Mouse (Mus musculus) gonadal fat pad, adult 2 months (tissue): Measurements from ENCODE around the gene Rab27a. TPM values are rescaled to one million over a fixed set of nuclear protein-coding genes. Genes with fewer than 3 reads are reported as not detected.

Experiments used
- DNase-seq: peaks from one replicate; pipeline ENCODE4 v3.0.0-alpha.2; 2012; ENCODE audit warnings: low read depth
- polyA plus RNA-seq: library from polyadenylated mRNA; depleted of rRNA; stranded (reverse); fragments of >200 nt; gene quantifications from 2 replicates; pipeline ENCODE4 v1.2.3, GENCODE M21; 2012; rRNA removed

Rab27a gene
- polyA plus RNA-seq, result 1.9 and 2.8 TPM in 2 replicates

DNA sequence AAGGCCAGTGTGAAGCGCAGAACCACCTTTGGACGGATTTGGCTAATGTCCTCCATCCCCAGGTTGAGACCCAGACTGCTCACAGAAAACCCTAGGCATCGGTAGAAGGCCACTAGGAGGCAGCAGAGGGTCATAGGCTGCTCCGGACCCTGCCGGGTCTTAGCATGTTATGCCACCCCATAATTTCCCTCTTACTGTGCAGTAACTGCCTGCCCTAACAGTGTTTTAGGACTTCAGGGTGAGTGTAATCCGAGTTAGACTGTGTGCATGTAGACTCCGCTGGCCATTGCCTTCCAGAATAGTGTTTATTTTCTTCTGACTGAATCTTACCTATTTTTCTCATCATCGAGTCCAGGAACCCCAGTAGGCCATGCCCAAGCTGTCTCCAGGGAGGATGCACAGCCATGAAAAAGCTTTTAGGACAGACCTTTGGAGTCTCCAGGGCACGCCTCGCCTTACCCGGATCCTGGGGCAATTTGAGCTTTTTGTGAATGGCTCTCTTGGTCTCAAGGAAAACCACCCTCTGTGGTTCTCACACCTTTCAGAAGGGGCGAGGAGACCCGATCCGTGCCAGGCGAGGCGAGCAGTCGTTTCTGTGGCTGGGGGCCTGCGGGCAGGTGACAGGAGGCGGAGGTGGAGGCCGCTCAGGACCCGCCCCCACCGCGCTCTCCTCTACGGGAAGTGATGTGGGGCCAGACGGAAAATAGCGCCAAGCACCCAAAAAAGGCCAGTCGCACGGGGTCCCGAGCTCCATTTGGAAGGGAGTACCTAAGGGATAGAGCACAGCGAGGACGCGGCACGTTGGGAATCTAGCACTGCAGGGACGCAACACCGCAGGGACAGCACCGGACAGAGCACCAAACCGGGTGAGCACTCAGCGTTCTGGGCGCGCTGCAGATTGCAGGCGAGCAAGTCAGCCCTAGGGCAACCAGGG lies at the start of gene Rab27a:
Gene Rab27a, plus strand, starts transcription at position 709 of the 934 bp plus-strand sequence.
- no peak for DNase-seq

GRCm38 (mm10) chr9:72996167-72996566 lies 48.5 kb upstream of the Rab27a start:
- no peak for DNase-seq

DNA sequence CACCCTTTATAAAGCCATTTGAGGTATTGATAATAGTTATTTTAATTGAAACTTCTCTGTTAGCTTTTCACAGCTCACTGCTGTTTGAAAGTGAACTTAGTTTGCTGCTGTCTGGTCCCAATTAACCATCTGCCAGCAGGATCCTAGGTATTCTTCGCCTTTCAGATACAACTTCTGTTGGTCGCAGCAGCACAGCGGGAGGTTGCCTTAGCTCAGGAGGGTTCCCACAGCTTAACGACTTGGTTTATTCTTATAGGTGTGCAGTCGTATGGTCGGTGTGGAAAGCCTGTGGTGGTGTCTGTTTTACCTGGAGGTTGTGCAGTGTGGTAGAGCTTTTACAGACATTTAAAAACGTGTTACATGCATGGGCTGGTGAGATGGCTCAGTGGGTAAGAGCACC lies 47.8 kb upstream of the Rab27a start:
- no peak for DNase-seq

- no peak for DNase-seq
Observed at GRCm38 (mm10) chr9:73000487-73000886, 44.2 kb upstream of the Rab27a start.

DNA sequence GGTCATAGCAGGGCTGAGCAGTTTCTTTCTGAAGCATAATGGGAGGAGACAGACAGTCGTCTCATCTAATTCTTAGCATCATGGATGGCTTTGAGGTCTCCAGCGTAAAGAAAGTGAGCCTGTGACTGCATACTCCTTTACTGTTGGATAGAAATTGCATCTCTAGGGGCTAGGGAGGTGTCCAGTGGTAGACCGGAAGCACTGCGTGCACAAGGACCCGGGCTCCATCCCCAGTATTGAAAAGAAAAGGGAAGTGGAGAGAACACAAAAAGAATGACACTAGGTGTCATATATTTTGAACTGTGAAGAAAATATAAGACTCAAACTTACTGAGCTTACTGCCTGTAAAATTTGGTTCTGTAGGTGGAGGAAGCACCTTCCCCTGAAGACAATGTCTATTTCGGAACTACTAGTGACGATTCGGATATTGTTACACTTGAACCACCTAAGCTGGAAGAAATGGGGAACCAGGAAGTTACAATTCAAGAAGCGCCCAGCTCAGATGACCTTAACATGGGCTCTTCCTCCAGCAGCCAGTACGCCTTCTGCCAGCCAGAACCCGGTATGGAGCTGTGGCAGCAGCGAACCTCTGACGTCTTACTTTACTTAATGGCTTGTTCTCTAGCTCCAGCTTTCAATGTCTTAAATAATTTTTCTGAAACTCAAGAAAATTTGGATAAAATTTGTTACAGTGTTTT lies 43.2 kb upstream of the Rab27a start:
- DNase-seq, result no peak

- DNase-seq, result no peak
Observed at GRCm38 (mm10) chr9:73002177-73002576, 42.5 kb upstream of the Rab27a start.

- DNase-seq, result no peak
Observed at GRCm38 (mm10) chr9:73004076-73004475, 40.6 kb upstream of the Rab27a start.

DNA sequence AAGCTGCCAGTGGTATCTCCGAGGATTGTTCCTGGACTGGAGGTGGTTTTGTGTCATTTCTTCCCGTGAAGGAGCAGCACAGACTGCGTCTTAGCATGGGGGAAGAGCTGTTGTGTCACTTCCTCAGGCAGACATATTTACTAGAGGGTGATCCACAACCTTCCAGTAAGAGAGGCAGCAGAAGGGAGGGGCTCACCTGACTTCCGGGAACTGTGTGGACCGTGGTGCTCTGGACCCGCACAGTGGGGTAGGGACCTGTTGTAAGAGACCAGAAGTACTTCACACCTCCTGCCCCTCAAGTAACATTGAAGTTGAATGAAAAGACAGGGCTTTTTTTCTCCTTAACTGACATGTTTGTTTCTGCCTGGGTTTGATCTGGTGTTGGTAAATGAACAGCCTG lies 39.5 kb upstream of the Rab27a start:
- DNase-seq, result no peak

- DNase-seq, result no peak
Observed at GRCm38 (mm10) chr9:73006175-73006574, 38.5 kb upstream of the Rab27a start.

DNA sequence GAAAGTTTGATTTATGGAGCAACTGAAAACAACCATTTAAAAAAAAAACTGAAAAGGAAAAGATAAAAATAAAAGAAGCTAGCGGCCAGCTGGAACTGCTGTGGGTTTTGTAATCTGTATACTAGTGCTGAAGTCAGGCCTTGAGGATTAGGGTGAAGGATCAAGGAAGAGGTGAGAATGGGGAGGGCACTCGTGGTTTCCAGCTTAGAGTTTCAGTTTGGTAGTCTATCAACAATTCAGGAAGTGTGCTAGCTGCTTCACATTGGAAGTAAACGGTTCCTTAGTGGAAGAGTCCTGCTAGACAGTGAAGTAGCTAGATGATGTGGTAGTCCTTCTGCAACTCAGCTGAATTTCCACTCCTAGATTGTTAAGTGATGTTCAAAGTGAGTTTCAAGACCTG lies 36.3 kb upstream of the Rab27a start:
- no peak for DNase-seq

DNA sequence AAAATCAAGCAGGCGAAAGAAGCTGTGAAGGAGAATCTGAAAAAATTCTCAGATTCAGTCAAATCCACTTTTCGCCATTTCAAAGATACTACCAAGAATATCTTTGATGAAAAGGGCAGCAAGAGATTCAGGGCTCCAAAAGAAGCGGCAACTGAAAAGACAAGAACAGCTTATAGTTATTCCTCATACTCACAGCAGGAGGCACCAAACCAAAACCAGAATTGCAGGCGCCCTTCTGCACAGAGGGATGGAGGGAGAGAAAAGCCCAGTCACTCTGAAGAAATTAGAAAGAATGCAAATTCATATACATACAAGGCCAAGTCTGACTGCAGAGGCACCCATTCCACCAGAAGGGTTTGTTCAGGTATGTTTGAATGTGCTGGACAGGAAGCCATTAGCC lies 32.0 kb upstream of the Rab27a start:
- DNase-seq, result no peak

DNA sequence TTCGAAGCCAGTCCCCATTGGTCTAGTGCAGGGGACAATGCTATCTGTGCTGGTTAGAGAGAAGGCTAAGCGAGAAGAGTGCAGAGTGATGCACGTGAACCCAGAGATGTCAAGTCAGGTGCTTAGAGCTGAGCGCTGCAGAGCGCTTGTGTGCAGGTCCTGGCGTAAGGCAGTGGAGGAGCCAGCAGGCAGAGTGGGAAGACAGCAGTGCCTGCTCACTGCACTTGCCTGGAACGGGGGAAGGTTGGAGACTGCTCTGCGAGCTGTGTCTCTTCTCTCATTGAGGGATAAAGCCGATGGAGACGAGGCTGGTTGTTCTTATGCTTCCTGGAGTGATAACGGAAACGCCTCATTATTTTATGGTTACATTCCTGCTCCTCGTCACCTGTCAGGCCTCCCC lies 29.9 kb upstream of the Rab27a start:
- no peak for DNase-seq

GRCm38 (mm10) chr9:73019841-73020240 lies 24.8 kb upstream of the Rab27a start:
- no peak for DNase-seq

DNA sequence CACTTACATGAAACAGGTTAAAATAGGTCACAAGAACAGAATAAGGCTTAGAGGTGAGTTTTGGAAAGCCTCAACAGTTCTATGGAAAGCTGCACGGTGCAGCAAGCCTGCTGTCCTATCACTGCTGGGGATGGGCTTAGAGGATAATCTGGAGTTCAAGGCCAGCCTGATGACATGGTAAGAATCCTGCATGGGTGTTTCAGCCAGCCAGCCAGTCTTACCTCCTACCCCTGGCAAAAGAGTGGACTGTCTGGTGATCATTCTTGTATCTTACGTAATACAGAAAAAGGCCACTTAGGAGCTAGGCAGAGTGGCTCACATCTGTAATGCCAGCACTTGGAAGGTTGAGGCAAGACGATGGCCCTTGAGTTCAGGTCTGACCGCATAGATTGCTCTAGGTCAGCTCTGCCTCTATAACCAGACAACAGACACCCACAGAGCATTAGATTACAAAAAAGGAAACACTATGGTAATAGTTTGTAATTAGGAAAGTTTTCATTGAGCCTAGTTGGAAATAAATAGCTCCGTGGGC lies 24.0 kb upstream of the Rab27a start:
- DNase-seq, result no peak

DNA sequence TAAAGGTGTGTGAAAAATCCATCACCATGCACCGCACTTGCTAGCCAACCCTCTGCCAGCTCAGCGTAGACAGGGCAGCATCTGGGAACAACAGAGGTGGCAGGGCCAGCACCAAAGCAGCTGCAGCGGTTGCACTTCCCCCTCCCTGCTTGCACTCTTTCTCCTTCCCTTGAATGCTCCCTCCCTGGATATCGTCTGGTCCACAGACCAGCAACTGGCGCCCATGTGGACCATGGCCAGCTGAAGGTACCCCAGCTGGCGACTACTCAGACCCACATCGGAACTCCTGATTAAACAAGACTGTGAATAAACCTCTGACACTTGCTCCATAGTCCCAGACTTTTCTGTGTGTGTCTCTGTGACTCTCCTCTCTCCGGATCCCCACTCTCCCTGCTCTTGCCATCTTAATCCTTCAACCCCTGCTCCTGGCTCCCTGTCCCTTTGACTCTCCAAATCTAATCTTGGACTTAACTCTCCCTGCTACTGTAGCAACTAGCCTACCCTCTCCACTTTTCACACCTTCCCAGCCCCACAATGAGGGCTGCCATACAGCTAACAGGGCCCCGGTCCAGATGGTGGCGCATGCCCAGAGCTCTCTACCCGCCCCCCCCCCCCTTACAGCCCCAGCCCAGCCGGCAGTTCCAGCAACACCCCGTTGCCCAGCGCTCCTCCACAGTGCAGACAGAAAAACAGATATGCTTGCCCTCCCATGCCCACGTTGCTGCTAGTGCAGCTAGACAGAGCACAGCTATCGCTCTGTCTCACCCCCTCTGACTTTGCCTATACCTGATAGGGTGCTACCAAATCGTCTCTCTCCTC lies 18.6 kb upstream of the Rab27a start:
- no peak for DNase-seq

- DNase-seq, result no peak
Observed at GRCm38 (mm10) chr9:73030443-73030842, 14.2 kb upstream of the Rab27a start.

DNA sequence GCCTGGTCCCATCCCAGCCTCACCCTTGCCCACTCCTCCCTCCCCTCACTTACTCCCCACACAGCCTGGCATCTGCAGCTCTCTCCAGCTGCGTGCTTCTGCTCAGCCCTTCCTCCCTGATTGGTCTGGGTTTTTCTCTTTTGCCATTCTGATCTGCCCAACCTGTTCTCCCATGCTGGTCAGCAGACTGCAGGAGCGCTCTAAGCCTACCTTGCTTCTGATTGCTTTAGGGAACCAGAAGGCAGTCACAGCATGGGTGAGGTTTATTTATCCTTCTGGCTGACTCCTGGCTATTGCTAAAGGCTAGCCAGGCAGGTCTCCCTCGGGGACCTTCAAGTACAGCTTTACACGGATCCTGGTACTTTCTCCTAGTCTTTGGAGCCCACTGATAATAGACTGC lies 13.2 kb upstream of the Rab27a start:
- no peak for DNase-seq

GRCm38 (mm10) chr9:73033406-73033805 lies 11.2 kb upstream of the Rab27a start:
- DNase-seq, result no peak

DNA sequence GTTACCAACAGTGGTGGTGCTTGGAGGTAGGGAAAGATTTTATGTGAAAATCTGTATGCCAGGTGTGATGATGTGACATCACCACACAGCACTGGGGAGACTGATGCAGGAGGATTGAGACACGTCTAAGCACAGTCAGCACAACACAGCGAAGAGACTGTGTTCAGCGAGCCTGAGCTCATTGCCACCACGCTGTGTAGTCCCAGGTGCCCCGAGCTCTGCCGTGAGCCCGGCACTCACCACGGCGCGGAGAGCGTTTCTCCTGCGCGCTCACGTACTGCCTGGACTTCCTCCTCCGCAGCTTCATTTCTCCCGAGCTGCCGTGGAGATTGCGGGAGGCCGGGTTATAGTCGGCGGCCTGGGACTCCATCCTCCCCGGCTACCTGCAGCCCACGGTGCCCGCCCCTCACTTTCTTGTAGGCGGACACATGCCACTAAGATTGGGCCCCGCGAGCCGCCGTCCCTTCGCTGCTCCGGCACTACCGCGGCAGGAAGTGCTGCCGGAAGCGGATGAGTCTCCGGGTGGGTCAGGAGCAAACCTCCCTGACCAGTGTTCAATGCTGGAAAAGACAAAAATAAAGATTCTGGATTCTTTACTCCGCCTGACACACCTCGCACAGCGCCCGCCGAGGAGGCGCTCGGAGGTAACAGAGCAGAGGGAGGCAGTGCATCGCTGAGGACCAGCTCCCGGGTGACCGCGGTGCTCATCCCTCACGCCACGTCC lies 5.3 kb upstream of the Rab27a start:
- no peak for DNase-seq

DNA sequence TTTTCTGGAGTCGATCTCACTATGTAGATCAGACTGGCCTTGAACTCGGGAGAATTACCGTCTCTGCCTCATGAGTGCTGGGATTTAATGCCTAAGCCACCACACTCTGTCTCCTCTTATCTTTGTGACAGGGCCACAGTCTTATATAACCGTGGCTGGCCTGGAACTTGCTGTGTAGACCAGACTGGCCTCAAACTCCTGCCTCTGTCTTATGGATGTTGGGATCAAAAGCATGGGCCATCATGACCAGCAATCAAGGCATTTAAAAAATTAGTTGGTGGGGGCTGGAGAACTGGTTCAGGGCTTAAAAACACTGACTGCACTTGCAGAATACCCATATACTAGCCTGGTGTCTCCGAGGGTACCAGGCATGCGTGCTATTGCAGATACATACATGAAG lies 4.6 kb upstream of the Rab27a start, which contains the start of gene Pigb:
Gene Pigb, minus strand, starts transcription at position 299 of the 400 bp plus-strand sequence.
- DNase-seq, result no peak

DNA sequence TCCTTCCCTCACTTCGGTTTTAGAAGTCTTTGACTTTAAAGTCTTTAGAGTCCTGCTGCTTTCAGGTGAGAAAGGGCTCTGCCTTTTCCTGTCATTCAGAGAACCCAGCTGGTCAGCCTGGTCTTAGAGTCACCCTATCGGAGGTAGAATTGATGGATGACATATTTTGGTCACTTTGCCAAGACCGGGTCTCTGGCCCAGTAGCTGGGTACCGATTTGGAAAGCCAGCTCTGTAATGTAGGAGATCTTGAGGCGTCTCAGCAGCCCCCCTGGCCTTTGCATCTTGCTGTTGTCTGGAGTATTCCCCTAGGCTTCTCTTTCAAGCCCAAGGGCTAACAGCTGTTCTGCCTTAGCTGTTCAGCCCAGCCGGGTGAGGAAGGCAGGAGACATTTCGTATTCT lies 550 bp downstream of the Rab27a start:
- DNase-seq, result no peak
